Mouse (Mus musculus) ES-E14 (cell line): ENCODE measurements around the gene Gtsf1l. TPM values are rescaled to one million over a fixed set of nuclear protein-coding genes. Genes with fewer than 3 reads are reported as not detected.

ENCODE experiments used
- DNase-seq: peaks from one replicate; pipeline ENCODE4 v3.0.0-alpha.2; 2013; ENCODE audit warnings: low read depth, low spot score
- H3K27ac ChIP-seq: 2 replicates; pipeline ENCODE4 v1.5.1; 2012; ENCODE audit warnings: low read depth, mild to moderate bottlenecking, low read length, moderate library complexity, mixed read lengths; ENCODE audit not compliant: poor library complexity, insufficient read depth, severe bottlenecking
- H3K36me3 ChIP-seq: 2 replicates; pipeline ENCODE4 v1.6.1; 2012; ENCODE audit warnings: mild to moderate bottlenecking, low read length, moderate library complexity, mixed read lengths; ENCODE audit not compliant: control insufficient read depth, poor library complexity, insufficient read depth, severe bottlenecking
- H3K4me1 ChIP-seq, 2 experiments: fragments of 150-350 bp in 1 of 2; sonication (generic) in 1 of 2; 2 replicates each; pipeline ENCODE4 v1.6.1; 2012; ENCODE audit warnings: low read length in 2 of 2, mild to moderate bottlenecking in 1 of 2, mixed read lengths in 1 of 2; ENCODE audit not compliant: control insufficient read depth in 2 of 2, insufficient read depth in 2 of 2, poor library complexity in 1 of 2
- H3K4me3 ChIP-seq, 2 experiments: fragments of 150-350 bp in 1 of 2; sonication (generic) in 1 of 2; 2 replicates each; pipeline ENCODE4 v1.5.1; 2012; ENCODE audit warnings: low read length in 2 of 2, low read depth in 1 of 2, mild to moderate bottlenecking in 1 of 2, mixed read lengths in 1 of 2; ENCODE audit not compliant: insufficient read depth in 1 of 2, poor library complexity in 1 of 2, severe bottlenecking in 1 of 2
- H3K9ac ChIP-seq: 2 replicates; pipeline ENCODE4 v1.6.1; 2012; ENCODE audit warnings: low read depth, mild to moderate bottlenecking, low read length, mixed read lengths; ENCODE audit not compliant: poor library complexity, insufficient read depth, severe bottlenecking
- H3K9me3 ChIP-seq: fragments of 150-350 bp; sonication (generic); 2 replicates; pipeline ENCODE4 v1.6.1; 2012; ENCODE audit warnings: low read depth, mild to moderate bottlenecking, low read length; ENCODE audit not compliant: control insufficient read depth, insufficient read depth
- CHD2 ChIP-seq: IDR thresholded peaks from 2 replicates; pipeline ENCODE4 v1.6.1; 2014; ENCODE audit warnings: mild to moderate bottlenecking, low read depth, low read length, inconsistent platforms
- HCFC1 ChIP-seq: IDR thresholded peaks from 2 replicates; pipeline ENCODE4 v1.6.1; 2012; ENCODE audit warnings: low read length, inconsistent platforms, borderline replicate concordance; ENCODE audit not compliant: insufficient read depth
- MAFK ChIP-seq: IDR thresholded peaks from 2 replicates; pipeline ENCODE4 v1.6.1; 2014; ENCODE audit warnings: mild to moderate bottlenecking, low read depth, low read length, inconsistent platforms; ENCODE audit not compliant: insufficient read depth
- ZC3H11A ChIP-seq: IDR thresholded peaks from 2 replicates; pipeline ENCODE4 v1.6.1; 2012; ENCODE audit warnings: low read depth, mild to moderate bottlenecking, inconsistent platforms, low read length, borderline replicate concordance
- ZNF384 ChIP-seq: IDR thresholded peaks from 2 replicates; pipeline ENCODE4 v1.6.1; 2012; ENCODE audit warnings: low read depth, low read length, inconsistent platforms
- in situ Hi-C, 2 experiments: fragments of 600-800 bp; cut with MboI; formaldehyde crosslinking; loops; one replicate each; pipeline ENCODE4 v1.15.1; 2025; ENCODE audit warnings: low sequenced_read_pairs in 2 of 2, inconsistent platforms in 1 of 2; ENCODE audit not compliant: unreplicated experiment in 2 of 2
- total RNA-seq: library from RNA; depleted of rRNA; stranded (reverse); fragments of 300-350 nt; gene quantifications from 2 replicates; pipeline ENCODE4 v1.2.3, GENCODE M21; 2012; rRNA removed

The Gtsf1l gene
- total RNA-seq, 1 experiment = 25.7 TPM

GRCm38 (mm10) chr2:163039940-163040339, 47.7 kb downstream of the Gtsf1l start:
- H3K4me3 ChIP-seq = no peak overlapping the region
- peaks cover 42% of the 10 kb centered on the region for H3K36me3 ChIP-seq
- H3K4me1 ChIP-seq = peaks cover 0 to 10% of the 10 kb centered on the region in 2 experiments; a peak in 1 of 4 replicates
- no peak for DNase-seq
- no peak overlapping the region for H3K27ac ChIP-seq
- peak overlapping the region; percentile 44; the same call in 1 of the 2 replicates for H3K9ac ChIP-seq
- H3K9me3 ChIP-seq = no peaks in the 10 kb centered on the region
- no peak for TF ChIP-seq HCFC1
- no peak for TF ChIP-seq MAFK
- no peak for TF ChIP-seq ZNF384
- no peak for TF ChIP-seq ZC3H11A
- TF ChIP-seq CHD2 = no peak
- in situ Hi-C loops = no loop called here

Other genes with a start within 250 kb of the Gtsf1l start
- 183 and 207 TPM in 2 replicates for gene Srsf6, start 156.3 kb downstream of the Gtsf1l start, total RNA-seq
- gene L3mbtl1, start 144.4 kb downstream of the Gtsf1l start, total RNA-seq = 1.1 and 2.4 TPM in 2 replicates
- gene Sgk2, start 100.5 kb downstream of the Gtsf1l start, total RNA-seq = 1.8 and 3.0 TPM in 2 replicates
- gene Ift52, start 70.5 kb downstream of the Gtsf1l start, total RNA-seq = 15.5 and 17.2 TPM in 2 replicates
- 281 and 391 TPM in 2 replicates for gene Mybl2, start 33.2 kb downstream of the Gtsf1l start, total RNA-seq
- gene Tox2, start 115.3 kb upstream of the Gtsf1l start, total RNA-seq = 0.26 and 0.36 TPM in 2 replicates